Mouse (Mus musculus): ENCODE measurements around the gene Bicdl2. TPM values are rescaled to one million over a fixed set of nuclear protein-coding genes. Genes with fewer than 3 reads are reported as not detected.
A peak's percentile ranks its signal among the peaks of the same experiment; 100 is the strongest.

Bicdl2 gene
- polyA plus RNA-seq, 1 experiment from 2014 or later, result 0.79 TPM

DNA sequence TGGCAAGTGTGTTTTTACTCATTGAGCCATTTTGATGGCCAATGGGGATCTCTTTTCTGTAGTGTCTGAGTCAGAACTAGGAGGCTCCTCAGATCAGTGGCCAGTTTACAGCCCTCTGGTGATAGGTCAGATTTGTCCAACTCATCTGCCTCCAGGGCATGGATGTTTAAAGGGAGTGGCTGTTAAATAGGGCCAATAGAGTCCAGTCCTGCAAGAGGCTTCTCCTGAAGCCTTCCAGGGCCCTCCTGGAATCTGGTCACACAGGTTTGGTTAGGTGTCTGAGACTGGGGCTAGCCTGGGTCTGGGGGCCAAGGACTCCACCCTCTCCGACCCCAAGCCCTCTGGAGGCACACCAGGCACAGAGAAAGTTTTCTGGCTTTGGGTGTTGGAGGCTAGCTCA is 34.2 kb downstream of the Bicdl2 start:
- H3K9me3 ChIP-seq (ENCODE audit: control insufficient read depth, low read length), result no peaks in the 10 kb centered on the region
- ATAC-seq (ENCODE audit: low FRiP score) (no peak), DNase-seq (ENCODE audit: low spot score) (no peak)
- WGBS, result 74% methylated on average over 1 of the region's 1 CpGs
- H3K4me1 ChIP-seq (replicated peaks; ENCODE audit: control insufficient read depth, insufficient read depth, low read length), result peaks cover 3% of the 10 kb centered on the region; the same call in 1 of the 2 replicates
- H3K27me3 ChIP-seq (ENCODE audit: control insufficient read depth, insufficient read depth, low read length), result peaks cover 18% of the 10 kb centered on the region
- H3K27ac ChIP-seq (ENCODE audit: low read depth, low read length), result no peak overlapping the region
- H3K4me3 ChIP-seq (ENCODE audit: low read depth, low read length), result no peak overlapping the region
- no peak overlapping the region for H3K4me2 ChIP-seq (replicated peaks; ENCODE audit: low read depth, low read length)
- H3K36me3 ChIP-seq (ENCODE audit: control insufficient read depth, insufficient read depth, low read length), result no peaks in the 10 kb centered on the region
- H3K9ac ChIP-seq (ENCODE audit: low read depth, low read length), result no peak overlapping the region

DNA sequence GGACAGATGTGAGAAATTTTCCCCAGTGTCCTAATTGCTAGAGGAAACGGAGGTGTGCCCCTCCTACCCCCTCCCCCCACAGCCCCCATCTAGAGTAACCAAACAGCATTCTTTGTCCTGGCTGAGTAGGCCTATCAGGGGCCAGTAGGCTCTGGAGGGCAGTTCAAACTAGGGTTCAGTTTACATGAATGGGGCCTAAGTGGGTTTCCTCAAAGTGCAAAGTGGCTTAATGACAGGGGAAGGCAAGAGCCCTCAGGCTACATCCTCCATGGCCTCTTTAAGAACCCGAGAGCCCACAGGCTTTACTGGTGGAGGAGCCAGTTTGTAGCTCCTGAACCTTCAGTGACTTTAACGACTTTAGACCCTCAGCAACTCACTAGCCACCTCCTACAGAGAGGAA is 35.5 kb downstream of the Bicdl2 start:
- H3K4me3 ChIP-seq (ENCODE audit: low read depth, low read length), result no peak overlapping the region
- 18% methylated on average over 3 of the region's 3 CpGs for WGBS
- no peaks in the 10 kb centered on the region for H3K36me3 ChIP-seq (ENCODE audit: control insufficient read depth, insufficient read depth, low read length)
- H3K27me3 ChIP-seq (ENCODE audit: control insufficient read depth, insufficient read depth, low read length), result peaks cover 24% of the 10 kb centered on the region
- no peaks in the 10 kb centered on the region for H3K9me3 ChIP-seq (ENCODE audit: control insufficient read depth, low read length)
- no peak for ATAC-seq (ENCODE audit: low FRiP score)
- DNase-seq (ENCODE audit: low spot score), result peak; percentile 6
- H3K27ac ChIP-seq (ENCODE audit: low read depth, low read length), result no peak overlapping the region
- no peak overlapping the region for H3K4me2 ChIP-seq (replicated peaks; ENCODE audit: low read depth, low read length)
- no peak overlapping the region for H3K9ac ChIP-seq (ENCODE audit: low read depth, low read length)
- peaks cover 5% of the 10 kb centered on the region; the same call in 1 of the 2 replicates for H3K4me1 ChIP-seq (replicated peaks; ENCODE audit: control insufficient read depth, insufficient read depth, low read length)

DNA sequence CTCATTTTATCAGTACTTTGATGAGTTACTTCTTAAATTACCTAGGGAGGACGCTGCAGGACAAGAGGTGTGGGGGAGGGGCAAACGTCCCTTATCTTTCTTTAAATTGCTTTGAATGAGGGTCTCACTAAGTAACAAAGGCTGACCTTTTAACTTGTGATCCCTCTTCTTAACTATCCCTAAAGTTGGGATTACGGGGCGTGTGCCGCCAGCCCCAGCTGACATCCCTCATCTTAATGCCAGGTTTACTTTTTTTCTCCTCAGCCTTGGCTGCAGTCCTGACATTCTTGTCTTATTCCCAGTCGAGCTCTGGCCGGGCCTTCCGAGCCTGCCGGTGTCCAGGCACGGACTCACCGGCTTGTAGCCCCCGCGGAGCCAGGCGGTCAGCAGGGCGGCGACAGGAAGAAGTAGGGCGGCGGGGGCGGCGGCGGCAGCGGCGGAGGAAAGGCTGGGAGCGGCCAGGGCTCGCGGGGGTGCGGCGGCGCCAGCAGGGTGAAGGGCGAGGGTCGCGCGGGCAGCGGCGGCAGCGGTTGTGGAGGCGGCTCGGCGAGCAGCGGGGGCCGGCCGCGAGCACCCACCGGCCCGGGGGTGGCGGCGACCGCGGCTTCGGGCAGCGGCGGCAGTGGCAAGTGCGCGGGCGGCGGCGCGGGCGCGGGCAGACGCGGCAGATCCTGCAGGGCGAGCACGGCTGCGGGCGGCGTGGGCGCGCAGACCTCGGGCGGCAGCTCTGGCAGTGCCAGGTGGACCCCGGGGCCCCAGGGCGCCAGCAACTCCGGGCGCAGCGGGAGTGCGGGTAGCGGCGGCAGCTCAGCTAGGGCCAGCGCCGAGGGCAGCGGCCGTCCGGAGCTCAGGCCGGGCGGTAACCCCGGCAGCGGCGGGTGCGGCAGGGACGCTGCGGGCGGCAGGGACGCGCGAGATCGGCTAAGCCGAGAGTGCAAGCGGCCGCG is 39.1 kb downstream of the Bicdl2 start:
- under 1% methylated on average over 57 of the region's 101 CpGs for WGBS
- Histone ChIP-seq H3K4me2 (replicated peaks; ENCODE audit: low read depth, low read length) (peak overlapping the region; percentile 100), H3K27me3 (ENCODE audit: control insufficient read depth, insufficient read depth, low read length) (peaks cover 24% of the 10 kb centered on the region), H3K27ac (ENCODE audit: low read depth, low read length) (peak overlapping the region; percentile 42; the same call in 1 of the 2 replicates), H3K4me3 (ENCODE audit: low read depth, low read length) (peak overlapping the region; percentile 73), H3K4me1 (replicated peaks; ENCODE audit: control insufficient read depth, insufficient read depth, low read length) (peaks cover 5% of the 10 kb centered on the region; the same call in 1 of the 2 replicates), H3K9ac (ENCODE audit: low read depth, low read length) (peak overlapping the region; percentile 59), H3K9me3 (ENCODE audit: control insufficient read depth, low read length) (no peaks in the 10 kb centered on the region), H3K36me3 (ENCODE audit: control insufficient read depth, insufficient read depth, low read length) (no peaks in the 10 kb centered on the region)
- ATAC-seq (ENCODE audit: low FRiP score) (peak; percentile 76), DNase-seq (ENCODE audit: low spot score) (peak; percentile 38)

DNA sequence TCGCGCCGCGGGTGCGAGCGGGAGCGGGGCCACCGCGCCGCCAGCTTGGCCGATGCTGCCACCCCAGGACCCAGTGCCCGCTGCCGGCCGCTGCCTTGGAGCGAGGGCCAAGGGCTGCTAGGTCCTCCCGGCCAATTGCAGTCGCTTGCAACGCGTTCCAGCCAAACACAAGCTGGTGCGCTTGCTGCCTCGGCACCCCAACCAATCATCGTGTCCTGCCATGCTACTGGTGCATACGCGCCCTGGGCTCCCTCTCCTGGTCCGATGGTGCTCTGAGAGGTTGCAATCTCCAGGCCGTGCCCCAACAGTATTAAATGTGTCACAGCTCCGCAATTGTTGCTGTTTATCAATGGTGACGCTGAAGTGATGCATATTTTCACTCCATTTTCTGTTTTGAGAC is 39.8 kb downstream of the Bicdl2 start:
- peak overlapping the region; percentile 59 for H3K9ac ChIP-seq (ENCODE audit: low read depth, low read length)
- peak overlapping the region; percentile 73 for H3K4me3 ChIP-seq (ENCODE audit: low read depth, low read length)
- H3K9me3 ChIP-seq (ENCODE audit: control insufficient read depth, low read length), result no peaks in the 10 kb centered on the region
- H3K27me3 ChIP-seq (ENCODE audit: control insufficient read depth, insufficient read depth, low read length), result peaks cover 24% of the 10 kb centered on the region
- no peaks in the 10 kb centered on the region for H3K36me3 ChIP-seq (ENCODE audit: control insufficient read depth, insufficient read depth, low read length)
- ATAC-seq (ENCODE audit: low FRiP score) (peak; percentile 96), DNase-seq (ENCODE audit: low spot score) (peak; percentile 84)
- peaks cover 5% of the 10 kb centered on the region; the same call in 1 of the 2 replicates for H3K4me1 ChIP-seq (replicated peaks; ENCODE audit: control insufficient read depth, insufficient read depth, low read length)
- under 1% methylated on average over 28 of the region's 28 CpGs for WGBS
- H3K27ac ChIP-seq (ENCODE audit: low read depth, low read length), result peak overlapping the region; percentile 42; the same call in 1 of the 2 replicates
- H3K4me2 ChIP-seq (replicated peaks; ENCODE audit: low read depth, low read length), result peak overlapping the region; percentile 100

DNA sequence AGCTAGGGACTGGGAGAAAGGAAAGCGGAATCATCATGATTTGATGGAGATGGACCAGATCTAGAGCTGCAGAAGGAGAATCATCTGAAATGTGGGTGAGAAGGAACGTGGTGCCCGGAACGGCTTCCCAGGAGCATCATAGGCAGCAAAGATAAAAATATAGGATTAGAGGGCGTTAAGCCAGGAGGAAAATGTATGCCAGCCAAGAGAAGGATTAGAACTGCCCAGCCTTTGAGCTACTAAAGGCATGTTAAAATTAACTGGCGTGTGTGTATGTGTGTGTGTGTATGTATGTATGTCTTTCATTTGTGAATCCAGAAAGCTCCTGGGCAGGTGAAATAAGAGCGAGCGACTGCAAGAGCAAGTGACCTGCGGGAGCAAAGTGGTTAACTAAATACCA is 43.0 kb downstream of the Bicdl2 start:
- no peak for DNase-seq (ENCODE audit: low spot score)
- Histone ChIP-seq H3K27ac (ENCODE audit: low read depth, low read length) (no peak overlapping the region), H3K27me3 (ENCODE audit: control insufficient read depth, insufficient read depth, low read length) (peaks cover 18% of the 10 kb centered on the region), H3K4me2 (replicated peaks; ENCODE audit: low read depth, low read length) (no peak overlapping the region), H3K9ac (ENCODE audit: low read depth, low read length) (no peak overlapping the region), H3K36me3 (ENCODE audit: control insufficient read depth, insufficient read depth, low read length) (no peaks in the 10 kb centered on the region), H3K4me1 (replicated peaks; ENCODE audit: control insufficient read depth, insufficient read depth, low read length) (peaks cover 5% of the 10 kb centered on the region; the same call in 1 of the 2 replicates), H3K9me3 (ENCODE audit: control insufficient read depth, low read length) (no peaks in the 10 kb centered on the region), H3K4me3 (ENCODE audit: low read depth, low read length) (no peak overlapping the region)
- WGBS, result 84% methylated on average over 9 of the region's 9 CpGs
- ATAC-seq (ENCODE audit: low FRiP score), result no peak

DNA sequence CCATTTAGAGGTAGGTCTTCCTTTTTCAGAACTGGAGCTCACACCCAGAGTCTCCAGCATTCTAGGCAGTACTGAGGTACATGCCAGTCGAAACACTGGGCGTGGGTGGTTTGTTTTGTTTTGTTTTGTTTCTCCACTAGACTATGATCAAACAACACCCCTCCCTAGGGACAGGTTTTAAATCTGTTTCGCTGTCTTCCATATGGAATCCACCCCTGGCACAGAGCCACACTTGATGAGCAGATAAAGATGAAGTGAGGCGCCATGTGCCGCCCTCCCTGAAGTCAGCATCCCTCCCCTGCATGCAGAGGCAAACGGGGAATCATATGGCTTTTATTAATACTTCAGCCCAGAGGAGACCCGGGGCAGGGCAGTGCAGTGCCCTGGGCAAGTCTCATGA is 44.4 kb downstream of the Bicdl2 start:
- no peak overlapping the region for H3K4me3 ChIP-seq (ENCODE audit: low read depth, low read length)
- no peak overlapping the region for H3K9ac ChIP-seq (ENCODE audit: low read depth, low read length)
- H3K9me3 ChIP-seq (ENCODE audit: control insufficient read depth, low read length), result no peaks in the 10 kb centered on the region
- H3K27me3 ChIP-seq (ENCODE audit: control insufficient read depth, insufficient read depth, low read length), result peaks cover 4% of the 10 kb centered on the region; the same call in 1 of the 2 replicates
- ATAC-seq (ENCODE audit: low FRiP score), result no peak
- no peak for DNase-seq (ENCODE audit: low spot score)
- no peaks in the 10 kb centered on the region for H3K4me1 ChIP-seq (replicated peaks; ENCODE audit: control insufficient read depth, insufficient read depth, low read length)
- no peaks in the 10 kb centered on the region for H3K36me3 ChIP-seq (ENCODE audit: control insufficient read depth, insufficient read depth, low read length)
- no peak overlapping the region for H3K27ac ChIP-seq (ENCODE audit: low read depth, low read length)
- WGBS, result 68% methylated on average over 7 of the region's 7 CpGs
- H3K4me2 ChIP-seq (replicated peaks; ENCODE audit: low read depth, low read length), result no peak overlapping the region

DNA sequence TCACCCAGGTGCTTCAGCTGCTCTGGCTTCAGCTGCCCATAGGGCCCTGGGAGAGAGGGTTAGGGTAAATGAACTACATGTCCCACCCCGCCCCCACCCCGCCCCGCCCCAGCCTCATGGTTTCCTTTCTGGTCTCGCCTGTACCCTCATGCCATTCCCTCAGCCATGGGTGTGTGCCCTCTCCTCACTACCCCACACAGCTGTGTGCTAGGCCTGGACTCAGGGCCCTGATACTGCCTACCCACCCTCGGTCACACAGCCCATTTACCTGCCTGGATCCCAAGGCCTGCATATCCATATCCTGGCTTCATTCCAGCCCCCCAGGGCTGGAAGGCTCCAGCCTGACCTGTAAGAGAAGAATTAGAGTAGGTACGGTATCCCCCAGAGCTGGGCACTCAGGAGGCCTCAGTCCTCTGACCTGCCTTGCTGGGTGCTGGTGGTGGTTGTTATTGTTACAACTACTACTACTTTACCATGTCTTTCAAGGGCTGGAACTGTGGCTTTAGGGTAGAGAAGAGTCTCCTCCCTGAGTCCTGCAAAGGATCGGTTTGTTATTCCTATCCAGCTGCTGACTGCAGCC is 45.3 kb downstream of the Bicdl2 start:
- H3K27ac ChIP-seq (ENCODE audit: low read depth, low read length), result no peak overlapping the region
- no peaks in the 10 kb centered on the region for H3K4me1 ChIP-seq (replicated peaks; ENCODE audit: control insufficient read depth, insufficient read depth, low read length)
- no peak overlapping the region for H3K9ac ChIP-seq (ENCODE audit: low read depth, low read length)
- 0 out of 2 replicates have a peak, but pooled peaks have one; percentile 3 for ATAC-seq (ENCODE audit: low FRiP score)
- H3K4me2 ChIP-seq (replicated peaks; ENCODE audit: low read depth, low read length), result no peak overlapping the region
- DNase-seq (ENCODE audit: low spot score), result no peak
- 75% methylated on average over 7 of the region's 7 CpGs for WGBS
- H3K27me3 ChIP-seq (ENCODE audit: control insufficient read depth, insufficient read depth, low read length), result no peaks in the 10 kb centered on the region
- H3K36me3 ChIP-seq (ENCODE audit: control insufficient read depth, insufficient read depth, low read length), result no peaks in the 10 kb centered on the region
- no peaks in the 10 kb centered on the region for H3K9me3 ChIP-seq (ENCODE audit: control insufficient read depth, low read length)
- H3K4me3 ChIP-seq (ENCODE audit: low read depth, low read length), result no peak overlapping the region

DNA sequence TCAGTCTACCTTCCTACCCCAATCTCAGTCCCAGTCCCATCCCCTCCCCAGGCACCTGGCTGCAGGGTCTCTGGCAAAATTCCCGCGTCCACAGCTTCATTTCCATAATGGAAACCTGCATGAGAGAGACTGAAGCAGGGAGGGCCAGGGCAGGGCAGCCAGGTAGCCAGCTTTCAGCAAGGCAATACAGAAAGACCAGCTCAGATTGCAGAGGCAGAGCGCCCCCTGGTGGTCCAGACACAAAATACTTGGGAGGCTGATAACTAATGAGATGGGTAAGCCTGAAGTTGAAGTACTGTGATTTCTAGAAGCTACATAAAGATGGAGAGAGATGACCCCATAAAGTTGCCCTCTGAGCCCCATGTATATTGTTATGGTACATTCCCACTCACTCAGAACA is 45.9 kb downstream of the Bicdl2 start:
- H3K4me1 ChIP-seq (replicated peaks; ENCODE audit: control insufficient read depth, insufficient read depth, low read length), result no peaks in the 10 kb centered on the region

More for the DNA sequence above, 45.9 kb downstream of the Bicdl2 start:
- ATAC-seq (ENCODE audit: low FRiP score) (peak; percentile 68; the same call in 1 of the 2 replicates), DNase-seq (ENCODE audit: low spot score) (peak; percentile 86)
- Histone ChIP-seq H3K36me3 (ENCODE audit: control insufficient read depth, insufficient read depth, low read length) (no peaks in the 10 kb centered on the region), H3K9me3 (ENCODE audit: control insufficient read depth, low read length) (no peaks in the 10 kb centered on the region), H3K4me3 (ENCODE audit: low read depth, low read length) (no peak overlapping the region), H3K27me3 (ENCODE audit: control insufficient read depth, insufficient read depth, low read length) (no peaks in the 10 kb centered on the region), H3K4me2 (replicated peaks; ENCODE audit: low read depth, low read length) (no peak overlapping the region), H3K27ac (ENCODE audit: low read depth, low read length) (no peak overlapping the region), H3K9ac (ENCODE audit: low read depth, low read length) (no peak overlapping the region)
- WGBS, result 2% methylated on average over 3 of the region's 3 CpGs
